Mouse (Mus musculus): ENCODE data around the gene Pkmyt1. TPM values are rescaled to one million over a fixed set of nuclear protein-coding genes. Genes with fewer than 3 reads are reported as not detected.

Pkmyt1 gene
- polyA plus RNA-seq, 1 experiment from 2014 or later = 27.2 TPM

DNA sequence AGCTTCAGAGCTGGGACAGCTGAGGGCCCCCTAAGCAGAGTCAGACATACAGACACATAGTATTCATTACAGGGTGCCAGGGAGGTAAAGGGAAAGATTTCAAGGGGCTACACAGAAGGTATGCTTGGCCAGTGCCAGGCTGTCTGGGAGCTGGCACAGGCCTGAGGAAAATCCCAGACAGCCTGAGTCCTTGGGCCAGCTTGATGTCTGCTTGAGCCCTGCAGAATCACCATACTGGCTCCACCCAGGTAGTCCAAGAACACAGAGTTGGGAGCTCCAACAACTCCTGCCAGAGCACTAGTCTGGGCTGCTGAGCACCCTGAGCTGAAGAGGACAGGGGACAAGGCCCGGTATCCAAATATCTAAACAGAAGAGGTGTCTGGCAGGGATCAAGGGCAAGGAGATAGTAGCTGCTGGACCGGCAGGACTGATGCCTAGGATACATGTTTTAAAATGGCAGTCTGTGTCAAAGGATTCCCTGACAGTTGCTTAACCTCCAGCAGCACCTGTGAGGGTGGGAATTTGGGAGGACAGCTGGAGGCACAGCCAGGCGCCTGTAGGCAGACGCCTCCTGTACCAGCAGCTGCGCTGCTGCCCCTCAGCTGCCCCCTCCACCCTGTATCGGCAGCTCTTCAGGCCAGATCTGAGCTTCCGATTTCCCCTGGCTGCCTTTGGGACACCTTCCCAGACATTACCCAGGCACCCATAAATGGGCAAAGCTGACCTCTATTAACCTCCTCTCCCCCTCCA is 3.6 kb upstream of the Pkmyt1 start, which contains the start of gene 1520401A03Rik:
1520401A03Rik (minus strand) TSS at position 408 of the 750 bp plus-strand sequence.
- H3K4me1 ChIP-seq (ENCODE audit: control insufficient read depth in 2 of 2, insufficient read depth in 2 of 2, low read length in 2 of 2) = peaks cover 4 to 9% of the 10 kb centered on the region in 2 experiments; a peak in 3 of 4 replicates
- H3K27ac ChIP-seq (replicated peaks in 1 of 2; ENCODE audit: control insufficient read depth in 1 of 2, insufficient read depth in 1 of 2, low read depth in 2 of 2, low read length in 2 of 2) = no peak within 1 kb of the TSS
- no peak for ATAC-seq (ENCODE audit: insufficient number of reproducible peaks, insufficient read depth, low FRiP score, low read depth)
- 48% methylated on average over 7 of the region's 7 CpGs for WGBS
- H3K27me3 ChIP-seq (ENCODE audit: control insufficient read depth, insufficient read depth, low read length) = no peaks in the 10 kb centered on the region
- H3K4me3 ChIP-seq (ENCODE audit: control insufficient read depth in 1 of 2, insufficient read depth in 1 of 2, low read depth in 1 of 2, low read length in 2 of 2) = no peak within 1 kb of the TSS
- H3K4me2 ChIP-seq (ENCODE audit: low read length) = no peak within 1 kb of the TSS
- no peaks in the 10 kb centered on the region for H3K36me3 ChIP-seq (ENCODE audit: control insufficient read depth, insufficient read depth, low read length)
- no peaks in the 10 kb centered on the region for H3K9me3 ChIP-seq (ENCODE audit: control insufficient read depth, low read length)
- no peak within 1 kb of the TSS for H3K9ac ChIP-seq (ENCODE audit: low read length)

DNA sequence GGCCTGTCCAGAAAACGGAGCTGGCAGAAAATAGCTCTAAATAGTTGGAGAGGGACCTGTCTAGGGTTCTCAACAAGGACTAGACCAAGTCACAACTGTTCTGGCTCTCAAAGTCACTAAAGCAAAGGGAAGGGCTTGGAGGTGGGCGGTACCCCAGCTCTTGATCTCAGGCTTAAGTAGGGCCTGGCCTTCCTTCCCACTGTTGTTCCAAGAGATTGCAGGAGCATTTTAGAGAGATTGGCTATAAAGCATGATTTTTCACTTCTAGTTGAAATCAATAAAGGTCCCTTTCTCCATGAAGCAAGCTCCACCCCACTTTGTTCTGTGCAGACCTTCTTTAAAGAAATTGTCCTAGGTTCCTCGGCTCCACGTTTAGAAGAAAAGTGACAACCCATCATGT is 659 bp upstream of the Pkmyt1 start:
- Histone ChIP-seq H3K36me3 (ENCODE audit: control insufficient read depth, insufficient read depth, low read length) (no peaks in the 10 kb centered on the region), H3K27me3 (ENCODE audit: control insufficient read depth, insufficient read depth, low read length) (no peaks in the 10 kb centered on the region), H3K4me2 (ENCODE audit: low read length) (peak overlapping the region; percentile 75), H3K9ac (ENCODE audit: low read length) (peak overlapping the region; percentile 87), H3K4me1 (ENCODE audit: control insufficient read depth in 2 of 2, insufficient read depth in 2 of 2, low read length in 2 of 2) (peaks cover 4 to 9% of the 10 kb centered on the region in 2 experiments; a peak in 3 of 4 replicates), H3K9me3 (ENCODE audit: control insufficient read depth, low read length) (no peaks in the 10 kb centered on the region), H3K4me3 (ENCODE audit: control insufficient read depth in 1 of 2, insufficient read depth in 1 of 2, low read depth in 1 of 2, low read length in 2 of 2) (peak overlapping the region; percentile 88 to 100; a peak in 3 of 4 replicates), H3K27ac (replicated peaks in 1 of 2; ENCODE audit: control insufficient read depth in 1 of 2, insufficient read depth in 1 of 2, low read depth in 2 of 2, low read length in 2 of 2) (no peak overlapping the region)
- no peak for ATAC-seq (ENCODE audit: insufficient number of reproducible peaks, insufficient read depth, low FRiP score, low read depth)
- 61% methylated on average over 4 of the region's 4 CpGs for WGBS

DNA sequence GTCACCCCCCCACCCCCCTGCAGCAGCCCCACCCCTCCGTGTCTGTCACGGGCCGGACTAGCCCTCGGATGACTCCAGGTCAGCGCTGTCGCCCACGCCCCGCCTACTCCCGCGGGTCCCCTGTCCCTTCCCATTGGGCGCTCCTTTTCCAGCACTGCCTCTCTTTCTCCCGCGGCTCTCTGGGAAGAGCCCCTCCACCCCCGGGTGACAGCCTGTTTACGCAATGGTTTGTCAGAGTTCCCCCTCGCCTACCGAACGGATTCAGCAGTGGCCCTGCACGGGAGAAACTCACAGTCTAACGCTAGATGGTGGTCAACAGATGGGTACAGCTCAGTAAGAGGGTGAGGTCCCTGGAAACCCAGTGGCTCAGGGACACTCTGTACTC is 614 bp downstream of the Pkmyt1 start:
- no peaks in the 10 kb centered on the region for H3K9me3 ChIP-seq (ENCODE audit: control insufficient read depth, low read length)
- peak overlapping the region; percentile 88 to 100 for H3K4me3 ChIP-seq (ENCODE audit: control insufficient read depth in 1 of 2, insufficient read depth in 1 of 2, low read depth in 1 of 2, low read length in 2 of 2)
- H3K27ac ChIP-seq (replicated peaks in 1 of 2; ENCODE audit: control insufficient read depth in 1 of 2, insufficient read depth in 1 of 2, low read depth in 2 of 2, low read length in 2 of 2) = peak overlapping the region; percentile 84 to 88
- no peaks in the 10 kb centered on the region for H3K27me3 ChIP-seq (ENCODE audit: control insufficient read depth, insufficient read depth, low read length)
- peaks cover 4 to 9% of the 10 kb centered on the region in 2 experiments; a peak in 3 of 4 replicates for H3K4me1 ChIP-seq (ENCODE audit: control insufficient read depth in 2 of 2, insufficient read depth in 2 of 2, low read length in 2 of 2)
- peak overlapping the region; percentile 75 for H3K4me2 ChIP-seq (ENCODE audit: low read length)
- peak overlapping the region; percentile 87 for H3K9ac ChIP-seq (ENCODE audit: low read length)
- WGBS = under 1% methylated on average over 20 of the region's 20 CpGs
- ATAC-seq (ENCODE audit: insufficient number of reproducible peaks, insufficient read depth, low FRiP score, low read depth) = peak; percentile 88
- no peaks in the 10 kb centered on the region for H3K36me3 ChIP-seq (ENCODE audit: control insufficient read depth, insufficient read depth, low read length)

DNA sequence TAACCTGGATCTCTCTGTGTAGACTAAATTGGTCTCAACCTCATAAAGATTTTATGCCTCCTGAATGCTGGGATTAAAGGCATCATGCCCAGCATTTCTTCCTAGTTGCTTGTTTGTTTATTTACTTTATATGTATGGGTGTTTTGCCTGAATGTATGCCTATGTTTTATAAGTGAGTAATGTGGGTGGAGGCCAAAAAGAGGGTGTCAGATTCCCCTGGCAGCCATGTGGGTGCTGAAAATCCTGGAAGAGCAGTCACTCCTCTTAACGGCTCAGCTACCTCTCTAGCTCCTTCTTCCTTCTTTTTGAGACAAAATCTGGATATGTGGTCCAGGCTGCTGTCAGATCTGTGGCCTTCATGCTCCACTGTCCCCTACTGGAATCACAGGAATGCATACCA is 4.3 kb downstream of the Pkmyt1 start:
- no peak overlapping the region for H3K4me3 ChIP-seq (ENCODE audit: control insufficient read depth in 1 of 2, insufficient read depth in 1 of 2, low read depth in 1 of 2, low read length in 2 of 2)
- H3K27me3 ChIP-seq (ENCODE audit: control insufficient read depth, insufficient read depth, low read length) = no peaks in the 10 kb centered on the region
- no peak overlapping the region for H3K4me2 ChIP-seq (ENCODE audit: low read length)
- H3K9ac ChIP-seq (ENCODE audit: low read length) = no peak overlapping the region
- no peaks in the 10 kb centered on the region for H3K9me3 ChIP-seq (ENCODE audit: control insufficient read depth, low read length)
- H3K4me1 ChIP-seq (ENCODE audit: control insufficient read depth in 2 of 2, insufficient read depth in 2 of 2, low read length in 2 of 2) = peaks cover 3 to 9% of the 10 kb centered on the region in 2 experiments; a peak in 3 of 4 replicates
- H3K36me3 ChIP-seq (ENCODE audit: control insufficient read depth, insufficient read depth, low read length) = 0 out of 2 replicates have a peak, but pooled peaks cover 1% of the 10 kb centered on the region
- 29% methylated on average over 1 of the region's 1 CpGs for WGBS
- no peak for ATAC-seq (ENCODE audit: insufficient number of reproducible peaks, insufficient read depth, low FRiP score, low read depth)
- H3K27ac ChIP-seq (replicated peaks in 1 of 2; ENCODE audit: control insufficient read depth in 1 of 2, insufficient read depth in 1 of 2, low read depth in 2 of 2, low read length in 2 of 2) = no peak overlapping the region

DNA sequence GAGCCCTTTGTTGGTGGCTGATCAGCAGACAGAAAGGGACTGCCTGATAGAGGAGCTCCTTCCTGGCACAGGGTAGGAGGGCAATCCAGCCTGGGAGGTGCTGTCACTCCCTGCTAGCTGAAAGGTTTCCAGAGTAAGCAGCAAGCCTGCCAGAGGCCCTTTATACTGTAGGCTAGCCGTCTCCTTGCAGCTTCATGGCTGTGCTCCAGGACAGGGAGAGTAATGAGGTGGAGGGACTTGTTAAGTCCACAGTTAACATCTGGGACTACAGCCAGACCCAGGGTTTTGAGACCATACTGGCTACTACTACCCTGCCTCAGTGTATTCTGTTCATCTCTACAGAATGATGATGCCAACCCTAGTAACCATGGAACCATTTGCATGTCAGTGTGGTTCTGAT is 8.2 kb downstream of the Pkmyt1 start:
- WGBS = 67% methylated on average over 1 of the region's 1 CpGs
- Histone ChIP-seq H3K4me2 (ENCODE audit: low read length) (no peak overlapping the region), H3K9me3 (ENCODE audit: control insufficient read depth, low read length) (no peaks in the 10 kb centered on the region), H3K27ac (replicated peaks in 1 of 2; ENCODE audit: control insufficient read depth in 1 of 2, insufficient read depth in 1 of 2, low read depth in 2 of 2, low read length in 2 of 2) (no peak overlapping the region), H3K4me1 (ENCODE audit: control insufficient read depth in 2 of 2, insufficient read depth in 2 of 2, low read length in 2 of 2) (peaks cover 0 to 8% of the 10 kb centered on the region in 2 experiments; a peak in 1 of 4 replicates), H3K4me3 (ENCODE audit: control insufficient read depth in 1 of 2, insufficient read depth in 1 of 2, low read depth in 1 of 2, low read length in 2 of 2) (no peak overlapping the region), H3K9ac (ENCODE audit: low read length) (no peak overlapping the region; the same call in 1 of the 2 replicates), H3K36me3 (ENCODE audit: control insufficient read depth, insufficient read depth, low read length) (0 out of 2 replicates have a peak, but pooled peaks cover 9% of the 10 kb centered on the region), H3K27me3 (ENCODE audit: control insufficient read depth, insufficient read depth, low read length) (peaks cover 8% of the 10 kb centered on the region; the same call in 1 of the 2 replicates)
- ATAC-seq (ENCODE audit: insufficient number of reproducible peaks, insufficient read depth, low FRiP score, low read depth) = no peak; the same call in 1 of the 2 replicates

DNA sequence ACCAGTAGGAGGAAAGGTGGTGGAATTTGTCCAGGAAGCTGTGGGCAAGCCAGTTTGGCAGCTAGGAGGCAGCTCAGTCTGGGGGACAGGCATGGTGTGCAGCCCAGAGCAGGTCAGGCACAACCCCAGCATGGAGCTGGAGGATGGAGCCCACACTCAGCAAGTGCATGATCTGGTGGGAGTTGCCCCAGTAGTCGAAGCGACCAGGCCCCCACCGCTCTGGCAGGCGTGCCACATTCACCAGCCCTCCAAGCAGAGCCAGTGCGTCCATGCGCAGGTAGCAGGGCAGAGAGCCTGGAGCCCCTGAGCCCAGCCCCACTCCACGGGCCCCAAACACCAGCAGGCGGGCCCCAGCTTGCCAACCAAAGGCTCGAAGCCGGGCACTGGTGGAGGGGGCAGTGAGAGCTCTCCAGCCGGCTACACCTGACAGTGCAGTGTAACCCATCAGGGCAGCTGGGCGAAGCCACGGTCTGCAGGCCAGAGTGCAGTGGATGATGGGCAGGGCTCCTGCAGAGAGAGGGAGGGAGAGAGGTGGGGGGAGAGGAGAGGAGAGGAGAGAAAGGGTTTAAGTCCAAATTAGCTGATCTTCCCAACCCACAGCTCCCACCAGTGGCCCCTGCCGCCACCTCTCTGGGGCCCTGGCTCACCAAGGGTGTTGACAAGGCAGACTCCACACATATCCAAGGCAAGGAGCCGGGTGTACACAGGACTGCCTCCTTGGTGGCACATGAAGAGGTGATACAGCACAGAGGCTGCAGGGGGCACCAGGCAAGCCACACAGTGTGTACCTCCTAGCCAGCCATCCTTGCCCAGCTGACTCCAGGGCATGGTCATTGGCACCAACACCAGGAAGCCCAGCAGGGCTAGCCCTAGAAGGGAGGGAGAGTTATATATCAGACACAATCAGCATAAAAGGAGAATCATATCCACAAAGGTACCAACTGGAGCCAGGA is 11.6 kb downstream of the Pkmyt1 start:
- H3K9me3 ChIP-seq (ENCODE audit: control insufficient read depth, low read length) = no peaks in the 10 kb centered on the region
- H3K4me1 ChIP-seq (ENCODE audit: control insufficient read depth in 2 of 2, insufficient read depth in 2 of 2, low read length in 2 of 2) = peaks cover 7 to 17% of the 10 kb centered on the region in 2 experiments; a peak in 2 of 4 replicates
- no peak overlapping the region for H3K27ac ChIP-seq (replicated peaks in 1 of 2; ENCODE audit: control insufficient read depth in 1 of 2, insufficient read depth in 1 of 2, low read depth in 2 of 2, low read length in 2 of 2)
- H3K4me2 ChIP-seq (ENCODE audit: low read length) = no peak overlapping the region
- 0 out of 2 replicates have a peak, but pooled peaks cover 9% of the 10 kb centered on the region for H3K36me3 ChIP-seq (ENCODE audit: control insufficient read depth, insufficient read depth, low read length)
- peaks cover 33% of the 10 kb centered on the region for H3K27me3 ChIP-seq (ENCODE audit: control insufficient read depth, insufficient read depth, low read length)
- H3K9ac ChIP-seq (ENCODE audit: low read length) = no peak overlapping the region
- H3K4me3 ChIP-seq (ENCODE audit: control insufficient read depth in 1 of 2, insufficient read depth in 1 of 2, low read depth in 1 of 2, low read length in 2 of 2) = no peak overlapping the region
- ATAC-seq (ENCODE audit: insufficient number of reproducible peaks, insufficient read depth, low FRiP score, low read depth) = no peak
- WGBS = 60% methylated on average over 14 of the region's 15 CpGs

DNA sequence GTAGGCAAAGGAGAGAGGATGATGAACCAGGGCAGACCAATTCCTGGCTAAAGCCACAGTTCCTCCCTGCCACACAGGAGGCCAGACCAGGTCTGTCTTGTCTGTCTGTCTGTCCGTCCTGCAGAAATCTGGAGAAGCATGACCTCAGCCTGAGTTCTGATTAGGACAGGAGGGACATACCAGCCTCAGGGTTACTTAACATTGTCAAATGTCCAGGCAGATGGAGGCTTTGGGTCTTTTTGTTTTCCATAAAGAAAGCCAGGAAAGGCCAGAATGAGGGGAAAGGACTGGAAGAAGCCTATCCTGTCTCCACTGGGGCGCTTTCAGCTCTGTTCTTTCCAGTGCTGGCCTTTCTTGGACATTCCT is 12.7 kb downstream of the Pkmyt1 start:
- H3K27me3 ChIP-seq (ENCODE audit: control insufficient read depth, insufficient read depth, low read length) = peaks cover 43% of the 10 kb centered on the region
- H3K27ac ChIP-seq (replicated peaks in 1 of 2; ENCODE audit: control insufficient read depth in 1 of 2, insufficient read depth in 1 of 2, low read depth in 2 of 2, low read length in 2 of 2) = no peak overlapping the region
- H3K9ac ChIP-seq (ENCODE audit: low read length) = peak overlapping the region; percentile 77; the same call in 1 of the 2 replicates
- H3K36me3 ChIP-seq (ENCODE audit: control insufficient read depth, insufficient read depth, low read length) = 0 out of 2 replicates have a peak, but pooled peaks cover 9% of the 10 kb centered on the region
- peaks cover 7 to 17% of the 10 kb centered on the region in 2 experiments; a peak in 2 of 4 replicates for H3K4me1 ChIP-seq (ENCODE audit: control insufficient read depth in 2 of 2, insufficient read depth in 2 of 2, low read length in 2 of 2)
- H3K4me2 ChIP-seq (ENCODE audit: low read length) = peak overlapping the region; percentile 99
- H3K9me3 ChIP-seq (ENCODE audit: control insufficient read depth, low read length) = no peaks in the 10 kb centered on the region
- ATAC-seq (ENCODE audit: insufficient number of reproducible peaks, insufficient read depth, low FRiP score, low read depth) = no peak
- peak overlapping the region; percentile 68 to 76; a peak in 3 of 4 replicates for H3K4me3 ChIP-seq (ENCODE audit: control insufficient read depth in 1 of 2, insufficient read depth in 1 of 2, low read depth in 1 of 2, low read length in 2 of 2)
- WGBS = 39% methylated on average over 2 of the region's 2 CpGs
